Mouse (Mus musculus) embryonic fibroblast, embryonic 13.5 days (primary cell): ENCODE measurements around the gene Taf3.

Source experiments
- CTCF ChIP-seq: IDR thresholded peaks from 2 replicates; pipeline ENCODE4 v1.5.1; 2011; ENCODE audit warnings: mild to moderate bottlenecking, control low read depth, low read length, moderate library complexity, borderline replicate concordance; ENCODE audit not compliant: insufficient read depth
- POLR2A ChIP-seq: IDR thresholded peaks from 2 replicates; pipeline ENCODE4 v1.6.1; 2011; ENCODE audit warnings: low read depth, mild to moderate bottlenecking, control low read depth, low read length, moderate library complexity

GRCm38 (mm10) chr2:10014951-10015635 is 33.3 kb downstream of the Taf3 start:
- TF ChIP-seq CTCF (no peak), POLR2A (no peak)
